Mouse (Mus musculus): ENCODE results near the gene Rps6ka5.

The Rps6ka5 gene

GRCm38 (mm10) chr12:100533209-100533608, 193.6 kb downstream of the Rps6ka5 start:
- no peak for DNase-seq (ENCODE audit: low read depth, low spot score)

- DNase-seq (ENCODE audit: low read depth, low spot score) = no peak
These were observed 195.0 kb downstream of the Rps6ka5 start for GRCm38 (mm10) chr12:100531740-100532139.

- DNase-seq (ENCODE audit: low read depth, low spot score) = no peak
These were observed 195.9 kb downstream of the Rps6ka5 start for GRCm38 (mm10) chr12:100530871-100531270.

GRCm38 (mm10) chr12:100529651-100530050, 197.1 kb downstream of the Rps6ka5 start:
- no peak for DNase-seq (ENCODE audit: low read depth, low spot score)

GRCm38 (mm10) chr12:100529172-100529571, 197.6 kb downstream of the Rps6ka5 start:
- DNase-seq (ENCODE audit: low read depth, low spot score) = peak; percentile 77

GRCm38 (mm10) chr12:100528246-100528645, 198.5 kb downstream of the Rps6ka5 start:
- DNase-seq (ENCODE audit: low read depth, low spot score) = no peak

GRCm38 (mm10) chr12:100527753-100528152, 199.0 kb downstream of the Rps6ka5 start:
- peak; percentile 88 for DNase-seq (ENCODE audit: low read depth, low spot score)

GRCm38 (mm10) chr12:100527241-100527640, 199.5 kb downstream of the Rps6ka5 start:
- DNase-seq (ENCODE audit: low read depth, low spot score) = no peak

- DNase-seq (ENCODE audit: low read depth, low spot score) = no peak
These were observed 200.8 kb downstream of the Rps6ka5 start for GRCm38 (mm10) chr12:100525939-100526338.

GRCm38 (mm10) chr12:100520794-100521186, 206.0 kb downstream of the Rps6ka5 start, which contains the start of gene Ttc7b:
Gene Ttc7b, minus strand, starts transcription at chr12:100520826.
- DNase-seq (ENCODE audit: low read depth, low spot score) = peak; percentile 66

- peak; percentile 63 for DNase-seq (ENCODE audit: low read depth, low spot score)
These were observed 206.5 kb downstream of the Rps6ka5 start for GRCm38 (mm10) chr12:100520077-100520793.

- DNase-seq (ENCODE audit: low read depth, low spot score) = no peak
These were observed 207.1 kb downstream of the Rps6ka5 start for GRCm38 (mm10) chr12:100519684-100520076.

GRCm38 (mm10) chr12:100517371-100517770, 209.4 kb downstream of the Rps6ka5 start:
- DNase-seq (ENCODE audit: low read depth, low spot score) = no peak

- DNase-seq (ENCODE audit: low read depth, low spot score) = no peak
These were observed 210.5 kb downstream of the Rps6ka5 start for GRCm38 (mm10) chr12:100516161-100516838.

GRCm38 (mm10) chr12:100515493-100515892, 211.3 kb downstream of the Rps6ka5 start:
- peak; percentile 57 for DNase-seq (ENCODE audit: low read depth, low spot score)

GRCm38 (mm10) chr12:100514611-100515010, 212.2 kb downstream of the Rps6ka5 start:
- no peak for DNase-seq (ENCODE audit: low read depth, low spot score)

- no peak for DNase-seq (ENCODE audit: low read depth, low spot score)
These were observed 213.7 kb downstream of the Rps6ka5 start for GRCm38 (mm10) chr12:100513131-100513530.

GRCm38 (mm10) chr12:100512641-100513040, 214.1 kb downstream of the Rps6ka5 start:
- no peak for DNase-seq (ENCODE audit: low read depth, low spot score)

GRCm38 (mm10) chr12:100509615-100510282, 217.0 kb downstream of the Rps6ka5 start:
- DNase-seq (ENCODE audit: low read depth, low spot score) = no peak

GRCm38 (mm10) chr12:100508668-100509067, 218.1 kb downstream of the Rps6ka5 start:
- no peak for DNase-seq (ENCODE audit: low read depth, low spot score)

GRCm38 (mm10) chr12:100505484-100505883, 221.3 kb downstream of the Rps6ka5 start:
- DNase-seq (ENCODE audit: low read depth, low spot score) = no peak

GRCm38 (mm10) chr12:100504585-100504984, 222.2 kb downstream of the Rps6ka5 start:
- DNase-seq (ENCODE audit: low read depth, low spot score) = no peak
